Mouse (Mus musculus) neutrophil, adult 65 days (primary cell): ENCODE results near the gene Sertad2. TPM values are rescaled to one million over a fixed set of nuclear protein-coding genes. Genes with fewer than 3 reads are reported as not detected.

Experiments used
- total RNA-seq: library from RNA; stranded (reverse); gene quantifications from 2 replicates; pipeline ENCODE4 v1.2.4, GENCODE M21; 2023

Gene Sertad2
- 23.2 and 24.8 TPM in 2 replicates for total RNA-seq

GRCm38 (mm10) chr11:20542739-20543452, at the start of gene Sertad2:
TSS of gene Sertad2 (plus strand) at chr11:20543253.

Other genes starting within 250 kb of the Sertad2 start
- 0.16 TPM in 1 of 2 replicates, not detected in the other for gene Slc1a4, start 210.5 kb upstream of the Sertad2 start, total RNA-seq
- 49.8 and 60.1 TPM in 2 replicates for gene Aftph, start 198.3 kb downstream of the Sertad2 start, total RNA-seq